Mouse (Mus musculus) left cerebral cortex, postnatal 4 days (tissue): ENCODE results near the gene Exoc3l2. TPM values are rescaled to one million over a fixed set of nuclear protein-coding genes. Genes with fewer than 3 reads are reported as not detected.
A peak's percentile ranks its signal among the peaks of the same experiment; 100 is the strongest.

Source experiments
- DNase-seq: peaks from one replicate; pipeline ENCODE4 v3.0.0-alpha.2; 2022
- intact Hi-C: fragments of 180-260 bp; cut with DNase I; formaldehyde crosslinking; loops from one replicate; pipeline ENCODE4 v1.15.1; 2025
- total RNA-seq, 2 experiments: library from RNA; stranded (reverse); gene quantifications; 2 replicates each; pipeline ENCODE4 v1.2.3; 2021

Exoc3l2 gene
- total RNA-seq, 2 experiments from 2014 or later, result 0.42 to 0.46 TPM

GRCm38 (mm10) chr7:19477624-19478384 lies 14.7 kb downstream of the Exoc3l2 start:
- intact Hi-C loops, result no loop called here

DNA sequence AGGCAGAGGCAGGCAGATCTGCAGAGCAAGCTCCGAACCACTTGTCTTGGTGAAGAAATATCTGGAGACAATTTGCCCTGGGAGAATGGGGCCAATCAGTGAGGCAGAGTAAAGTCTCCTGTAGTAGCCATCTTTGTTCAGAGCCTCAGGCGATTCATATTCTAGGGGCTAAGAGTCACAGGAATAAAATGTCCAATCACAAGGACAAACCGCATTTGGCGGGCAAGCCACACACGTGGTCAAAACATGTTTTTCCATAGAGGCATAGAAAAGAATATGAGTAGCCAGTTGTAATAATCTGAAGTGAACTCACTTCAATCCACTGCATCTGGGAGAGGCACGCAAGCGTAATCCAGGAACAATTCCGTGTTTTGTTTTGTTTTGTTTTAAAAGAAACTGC lies 20.1 kb downstream of the Exoc3l2 start:
- DNase-seq, result no peak
- intact Hi-C loops, result no loop called here

More at GRCm38 (mm10) chr7:19477624-19478384, 14.7 kb downstream of the Exoc3l2 start:
- no peak for DNase-seq

- intact Hi-C loops, result no loop called here
- no peak for DNase-seq
Observed at GRCm38 (mm10) chr7:19485488-19485887, 22.4 kb downstream of the Exoc3l2 start.

DNA sequence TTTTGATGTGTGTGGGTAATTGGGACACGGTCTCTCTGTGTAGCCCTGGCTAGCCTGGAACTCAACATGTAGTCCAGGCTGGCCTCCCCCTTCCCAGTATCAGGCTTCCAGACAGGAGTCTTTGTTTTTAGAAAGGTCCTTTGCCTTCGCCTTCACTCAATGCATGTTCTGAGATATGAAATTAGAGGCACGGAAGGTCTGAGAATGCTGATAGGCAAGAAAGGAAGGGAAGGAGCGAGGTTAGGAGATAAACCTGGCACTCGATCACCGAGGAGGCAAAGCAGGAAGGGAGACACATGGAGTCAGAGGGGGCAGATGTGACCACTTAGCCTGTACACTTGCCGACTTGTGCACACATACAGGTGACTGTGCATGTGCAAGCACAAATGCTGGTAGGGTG lies 23.4 kb downstream of the Exoc3l2 start:
- no peak for DNase-seq
- intact Hi-C loops, result no loop called here

GRCm38 (mm10) chr7:19489525-19489924 lies 26.4 kb downstream of the Exoc3l2 start:
- intact Hi-C loops, result no loop called here
- no peak for DNase-seq

DNA sequence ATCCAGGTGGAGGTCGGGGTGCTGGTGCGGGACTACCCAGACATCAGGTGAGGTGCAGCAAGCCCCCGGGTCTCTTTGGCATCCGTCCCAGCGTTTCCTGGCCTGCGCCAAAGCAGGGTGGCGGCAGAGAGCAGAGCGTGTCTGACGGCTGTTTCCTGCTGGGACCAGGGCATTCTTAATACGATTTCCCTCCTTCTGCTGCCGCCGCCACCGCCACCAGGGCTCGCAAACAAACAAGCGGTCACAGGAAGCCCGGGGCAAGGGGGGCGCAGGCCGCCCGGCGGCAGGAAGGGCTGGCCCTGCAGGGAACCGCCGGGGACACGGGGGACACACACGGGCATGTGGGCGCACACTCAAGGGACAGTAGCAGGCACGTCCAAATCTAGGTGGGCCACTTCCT lies 28.6 kb downstream of the Exoc3l2 start:
- intact Hi-C loops, result no loop called here
- DNase-seq, result no peak

- intact Hi-C loops, result no loop called here
- DNase-seq, result no peak
Observed at GRCm38 (mm10) chr7:19494751-19495474, 31.8 kb downstream of the Exoc3l2 start.

DNA sequence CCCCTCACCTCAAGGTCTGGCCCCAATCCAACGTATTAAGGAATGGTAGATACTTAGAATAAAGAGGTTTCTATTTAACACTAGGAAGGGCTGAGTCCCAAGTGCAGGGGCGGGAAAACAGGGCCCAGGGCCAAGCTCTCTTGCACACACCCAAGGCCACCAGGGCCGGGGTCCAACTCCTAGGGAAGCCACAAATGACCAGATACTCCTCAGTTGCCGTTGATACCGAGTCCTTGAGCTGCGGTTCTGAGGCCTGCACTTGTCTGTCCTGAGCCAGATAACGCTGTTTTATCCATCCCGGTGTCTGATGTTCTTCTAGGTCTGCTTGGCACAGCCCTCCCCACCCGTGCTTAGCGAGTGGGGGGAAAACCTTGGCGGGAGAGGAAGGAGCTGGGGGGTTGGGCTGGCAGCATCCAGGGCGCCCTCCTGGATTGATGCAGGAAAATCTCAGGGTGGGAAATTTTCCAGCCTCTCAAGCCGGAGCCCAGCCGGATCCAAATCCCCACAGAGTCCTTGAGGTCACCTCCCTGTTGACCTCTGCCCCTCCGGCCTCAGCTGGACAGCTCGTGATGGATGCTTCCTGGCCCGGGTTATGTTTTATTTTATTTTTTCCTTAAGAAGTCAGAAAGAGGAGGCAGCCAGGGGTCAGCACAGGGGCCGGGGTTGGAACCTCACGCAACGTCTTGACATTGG lies 32.5 kb downstream of the Exoc3l2 start:
- no peak for DNase-seq
- intact Hi-C loops, result no loop called here

DNA sequence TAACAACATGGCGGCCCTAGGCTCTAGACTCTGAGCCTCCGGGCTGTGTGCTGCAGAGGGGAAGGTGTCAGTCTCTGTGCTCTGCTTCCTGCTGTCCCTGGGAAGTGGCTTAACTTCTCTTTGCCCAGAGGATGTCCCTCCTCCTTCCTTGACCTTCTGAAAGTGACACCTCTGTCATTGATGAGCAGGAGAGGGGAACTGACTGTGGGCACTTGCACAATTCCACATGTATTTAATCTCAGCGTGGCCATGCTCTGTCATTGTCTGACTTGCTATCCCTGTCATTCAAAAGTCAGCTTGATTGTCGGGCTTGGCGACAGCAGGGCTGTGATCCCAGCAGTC lies 33.1 kb downstream of the Exoc3l2 start:
- DNase-seq, result no peak
- intact Hi-C loops, result no loop called here

- intact Hi-C loops, result no loop called here
- no peak for DNase-seq
Observed at GRCm38 (mm10) chr7:19498326-19498725, 35.2 kb downstream of the Exoc3l2 start.

GRCm38 (mm10) chr7:19500420-19501363 lies 37.6 kb downstream of the Exoc3l2 start:
- DNase-seq, result no peak
- intact Hi-C loops, result no loop called here

DNA sequence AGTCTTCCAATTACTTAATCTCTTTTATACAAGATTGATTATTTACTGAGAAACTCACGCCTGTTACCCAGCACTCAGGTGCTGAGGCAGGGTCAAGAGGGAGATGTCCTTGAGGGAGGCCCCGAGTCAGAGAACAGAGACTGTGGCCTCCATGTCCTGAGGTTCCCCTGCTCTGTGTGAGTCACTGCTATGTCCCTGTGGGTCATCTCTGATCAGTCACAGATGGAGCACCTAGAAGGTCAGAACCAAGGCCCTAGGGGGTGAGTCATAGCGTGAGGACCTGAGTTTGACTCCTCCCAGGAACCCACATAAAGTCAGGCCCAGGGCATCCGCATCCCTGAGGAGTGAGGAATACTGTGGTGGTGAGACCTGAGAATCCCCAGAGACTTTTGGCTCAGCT lies 38.5 kb downstream of the Exoc3l2 start:
- intact Hi-C loops, result no loop called here
- no peak for DNase-seq

DNA sequence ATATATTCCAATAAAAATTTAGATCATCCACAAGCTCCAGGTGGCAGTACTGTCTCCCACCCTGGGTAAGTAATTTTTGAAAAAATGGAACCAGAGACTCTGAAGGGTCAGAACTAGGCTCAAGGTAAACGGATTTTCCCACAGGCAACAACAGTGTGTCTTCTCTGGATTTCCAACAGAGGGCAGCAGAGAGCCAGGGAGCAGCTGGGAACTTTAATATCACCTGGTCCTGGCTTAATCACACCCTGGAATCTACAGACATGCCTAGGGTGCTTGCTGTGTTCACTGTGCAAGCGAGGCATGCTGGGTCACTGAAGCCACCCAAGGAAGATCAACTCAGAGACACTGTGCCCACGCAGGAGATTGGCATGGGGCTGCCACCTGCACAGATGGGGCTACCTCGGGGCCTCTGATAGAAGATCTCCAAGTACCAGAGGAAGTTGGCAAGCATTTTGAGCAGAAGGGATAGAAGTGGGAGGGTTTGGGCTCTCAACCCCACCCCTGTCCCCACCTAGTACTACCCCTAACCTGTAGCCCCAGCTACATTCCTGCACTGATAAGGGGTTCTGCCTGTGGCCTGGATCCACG lies 40.4 kb downstream of the Exoc3l2 start:
- DNase-seq, result no peak
- intact Hi-C loops, result no loop called here

DNA sequence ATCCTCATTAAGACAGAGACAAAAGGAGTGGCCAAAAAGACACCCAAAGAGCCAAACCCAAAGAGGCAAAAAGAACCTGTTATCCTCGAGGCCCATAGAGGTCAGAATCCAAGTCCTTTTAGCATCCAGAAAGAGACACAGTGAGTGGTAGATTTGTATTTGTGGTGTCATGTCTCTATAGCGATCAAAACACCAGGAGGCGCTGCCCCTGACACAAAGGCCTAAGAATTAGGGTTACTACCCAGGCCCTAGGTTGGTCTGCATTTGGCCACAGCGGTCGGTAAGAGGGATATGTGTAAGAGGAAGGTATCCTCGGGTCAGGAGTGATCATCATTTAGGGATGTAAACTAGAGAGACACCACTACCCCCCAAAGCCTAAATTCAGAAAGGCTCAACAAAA lies 43.2 kb downstream of the Exoc3l2 start:
- intact Hi-C loops, result no loop called here
- DNase-seq, result no peak

DNA sequence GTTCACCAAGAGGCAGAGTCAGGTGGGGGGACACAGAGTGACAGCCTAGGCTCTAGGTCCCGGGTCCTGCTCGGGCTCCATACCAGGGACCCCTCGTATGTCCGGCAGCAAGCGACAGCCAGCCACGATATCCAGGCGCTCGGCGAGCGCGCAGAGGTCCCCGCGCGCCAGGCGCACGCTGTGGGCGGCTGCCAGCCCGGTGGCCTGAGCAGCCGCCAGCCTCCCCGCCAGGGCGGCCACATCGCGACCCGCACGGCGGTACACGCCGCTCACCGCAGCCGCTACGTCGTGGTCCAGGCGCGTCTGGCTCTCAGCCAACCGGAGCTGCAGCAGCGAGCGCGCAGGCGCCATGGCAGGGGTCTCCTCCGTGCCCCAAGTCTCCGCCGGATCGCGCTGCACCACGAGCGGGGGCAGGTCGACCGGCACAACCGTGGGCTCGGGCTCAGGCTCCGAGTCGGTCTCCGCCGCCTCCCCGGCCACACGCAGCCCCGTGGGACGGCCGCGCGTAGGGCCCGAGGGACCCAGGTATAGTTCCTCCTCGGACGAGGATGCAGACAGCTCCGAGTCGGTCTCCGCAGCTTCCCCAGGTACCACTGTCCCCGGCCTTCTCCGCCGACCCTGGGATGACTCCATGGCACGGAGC lies 44.0 kb downstream of the Exoc3l2 start:
- intact Hi-C loops, result no loop called here
- peak; percentile 72 for DNase-seq

- intact Hi-C loops, result no loop called here
- DNase-seq, result no peak
Observed at GRCm38 (mm10) chr7:19507612-19507981, 44.5 kb downstream of the Exoc3l2 start.

DNA sequence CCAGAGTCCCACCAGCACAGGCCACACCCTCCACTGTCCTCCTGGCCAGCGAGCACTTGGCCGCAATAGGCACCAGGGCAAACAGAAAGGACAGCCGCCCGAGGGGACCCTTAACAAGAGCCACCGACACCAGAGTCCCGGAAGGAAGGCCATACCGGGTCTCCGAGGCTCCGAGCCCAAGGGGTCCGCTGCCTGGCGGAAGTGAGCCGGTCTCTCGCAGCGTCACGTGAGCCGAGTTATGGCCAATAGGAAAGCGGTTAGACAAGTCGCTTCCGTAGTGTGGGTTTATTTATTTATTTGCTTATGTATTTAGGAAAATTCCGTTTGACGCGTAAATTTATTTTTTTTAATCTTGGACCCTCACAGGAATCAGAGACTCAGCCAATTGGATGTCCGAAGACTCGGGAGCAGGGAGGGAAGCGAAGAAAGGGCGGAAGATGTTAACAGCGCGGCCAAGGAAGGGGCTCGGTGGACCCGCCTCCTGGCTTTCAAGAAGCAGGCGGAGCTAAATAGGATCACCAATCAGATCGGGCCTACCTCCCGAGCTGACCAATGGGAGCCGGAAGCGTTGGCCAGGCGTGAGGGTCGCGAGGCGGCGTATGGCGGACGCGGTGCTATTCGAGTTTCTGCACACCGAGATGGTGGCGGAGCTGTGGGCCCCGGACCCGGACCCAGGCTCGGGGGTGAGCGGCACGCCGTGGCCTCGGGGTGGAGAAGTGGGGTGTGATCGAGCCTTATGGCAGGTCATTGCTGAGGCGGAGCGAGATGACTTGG lies 45.2 kb downstream of the Exoc3l2 start, which contains the start of the genes Bloc1s3 and Trappc6a:
Gene Bloc1s3, minus strand, starts transcription at position 218 of the 774 bp plus-strand sequence.
Gene Trappc6a, plus strand, starts transcription at position 246 of the 774 bp plus-strand sequence.
- intact Hi-C loops, result no loop called here
- DNase-seq, result peak; percentile 94

DNA sequence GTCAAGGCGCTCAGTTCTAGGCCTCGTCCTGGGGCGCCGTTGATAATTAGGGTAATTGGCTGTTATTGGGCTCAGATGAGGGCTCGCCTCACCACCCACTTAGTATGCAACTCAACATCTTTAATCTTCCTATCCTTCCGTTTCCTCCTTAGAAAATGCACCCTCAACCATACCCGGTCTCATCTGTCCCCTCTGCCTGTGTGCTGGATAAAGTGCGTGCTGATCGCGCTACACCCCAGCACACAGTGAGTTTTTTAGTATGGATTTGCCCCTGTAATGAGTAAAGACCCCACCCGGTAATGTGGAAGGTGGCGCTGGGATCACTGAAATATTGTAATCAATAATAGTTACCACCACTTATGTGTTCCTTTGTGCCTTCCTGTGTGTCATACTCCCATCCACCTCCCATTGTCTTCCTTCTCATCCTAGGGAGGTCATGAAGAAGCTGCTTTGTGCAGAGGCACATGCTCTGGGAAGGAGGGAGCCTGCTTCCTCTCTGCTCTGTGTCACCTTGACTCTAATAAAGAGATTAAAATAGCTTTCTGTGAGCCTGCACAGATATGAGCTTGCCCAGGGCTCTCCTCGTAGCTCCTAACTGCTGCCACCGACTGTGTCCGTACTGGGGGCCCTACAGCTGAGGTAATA lies 45.9 kb downstream of the Exoc3l2 start:
- no peak for DNase-seq
- intact Hi-C loops, result no loop called here
